Mouse (Mus musculus) liver, embryonic 13.5 days (tissue): ENCODE results near the gene Nlrp1b. TPM values are rescaled to one million over a fixed set of nuclear protein-coding genes. Genes with fewer than 3 reads are reported as not detected.

Experiments used
- ATAC-seq: fragments of 200-750 bp; cut with Nextera tagmentation; 2 replicates; pipeline ENCODE4 v1.8.0; 2017; ENCODE audit warnings: low read depth, mild to moderate bottlenecking, moderate number of reproducible peaks, moderate library complexity
- DNase-seq: peaks from one replicate; pipeline ENCODE4 v3.0.0; 2022
- H3K27ac ChIP-seq: fragments of 300-500 bp; sonication (generic); 2 replicates; pipeline ENCODE4 v1.5.1; 2015; ENCODE audit warnings: moderate library complexity, mild to moderate bottlenecking, inconsistent platforms
- H3K27me3 ChIP-seq: fragments of 300-500 bp; sonication (generic); 2 replicates; pipeline ENCODE4 v1.6.1; 2015; ENCODE audit warnings: mild to moderate bottlenecking, inconsistent platforms
- H3K36me3 ChIP-seq: fragments of 300-500 bp; sonication (generic); 2 replicates; pipeline ENCODE4 v1.6.1; 2015; ENCODE audit warnings: mild to moderate bottlenecking, inconsistent platforms
- H3K4me1 ChIP-seq: fragments of 300-500 bp; sonication (generic); replicated peaks from 2 replicates; pipeline ENCODE4 v1.6.1; 2015; ENCODE audit warnings: inconsistent platforms
- H3K4me2 ChIP-seq: fragments of 300-500 bp; sonication (generic); 2 replicates; pipeline ENCODE4 v1.6.1; 2015; ENCODE audit warnings: inconsistent platforms, mild to moderate bottlenecking, moderate library complexity
- H3K4me3 ChIP-seq: fragments of 300-500 bp; sonication (generic); replicated peaks from 2 replicates; pipeline ENCODE4 v1.5.1; 2015; ENCODE audit warnings: mild to moderate bottlenecking, inconsistent platforms
- H3K9ac ChIP-seq: fragments of 300-500 bp; sonication (generic); 2 replicates; pipeline ENCODE4 v1.6.1; 2015; ENCODE audit warnings: mild to moderate bottlenecking, inconsistent platforms
- H3K9me3 ChIP-seq: fragments of 300-500 bp; sonication (generic); replicated peaks from 2 replicates; pipeline ENCODE4 v1.6.1; 2016; ENCODE audit warnings: inconsistent platforms
- WGBS: fragments of 180-500 bp; shearing (Covaris S2); methylation state at CpG from one replicate; pipeline ENCODE4 v1.1.7; 2015; ENCODE audit not compliant: insufficient replicate concordance; 5-methylcytosine and 5-hydroxymethylcytosine counted together
- polyA plus RNA-seq: library from polyadenylated mRNA; unstranded; fragments of >200 nt; fragmentation: Nextera tagmentation; extraction: Ambion mirVana; gene quantifications from 2 replicates; pipeline ENCODE4 v1.2.1, GENCODE M21; 2015

Nlrp1b gene
- polyA plus RNA-seq, 1 experiment from 2014 or later, result not detected

GRCm38 (mm10) chr11:71142031-71142430, 88.5 kb downstream of the Nlrp1b start:
- H3K4me1 ChIP-seq, result no peaks in the 10 kb centered on the region
- H3K4me2 ChIP-seq, result no peak overlapping the region
- ATAC-seq, result no peak
- 52% methylated on average over 1 of the region's 1 CpGs for WGBS
- no peaks in the 10 kb centered on the region for H3K36me3 ChIP-seq
- H3K4me3 ChIP-seq, result no peak overlapping the region
- H3K27me3 ChIP-seq, result no peaks in the 10 kb centered on the region
- no peaks in the 10 kb centered on the region for H3K9me3 ChIP-seq
- no peak overlapping the region for H3K27ac ChIP-seq
- no peak for DNase-seq
- H3K9ac ChIP-seq, result no peak overlapping the region

- H3K27me3 ChIP-seq, result no peaks in the 10 kb centered on the region
- H3K9ac ChIP-seq, result no peak overlapping the region
- no peaks in the 10 kb centered on the region for H3K4me1 ChIP-seq
- no peak overlapping the region for H3K27ac ChIP-seq
- no peaks in the 10 kb centered on the region for H3K36me3 ChIP-seq
- no peak overlapping the region for H3K4me2 ChIP-seq
- no peak overlapping the region for H3K4me3 ChIP-seq
- H3K9me3 ChIP-seq, result no peaks in the 10 kb centered on the region
- ATAC-seq (no peak), DNase-seq (no peak)
- WGBS, result 55% methylated on average over 2 of the region's 2 CpGs
Measured at GRCm38 (mm10) chr11:71107128-71107527, 123.4 kb downstream of the Nlrp1b start.

- no peaks in the 10 kb centered on the region for H3K27me3 ChIP-seq
- ATAC-seq, result no peak
- no peak overlapping the region for H3K4me2 ChIP-seq
Measured at GRCm38 (mm10) chr11:71106261-71107021, 124.1 kb downstream of the Nlrp1b start.

GRCm38 (mm10) chr11:71103931-71104330, 126.6 kb downstream of the Nlrp1b start:
- Histone ChIP-seq H3K36me3 (no peaks in the 10 kb centered on the region), H3K27ac (no peak overlapping the region), H3K9ac (no peak overlapping the region), H3K27me3 (no peaks in the 10 kb centered on the region), H3K4me1 (no peaks in the 10 kb centered on the region), H3K4me2 (no peak overlapping the region), H3K9me3 (no peaks in the 10 kb centered on the region), H3K4me3 (no peak overlapping the region)
- no peak for DNase-seq
- no peak for ATAC-seq

More at GRCm38 (mm10) chr11:71106261-71107021, 124.1 kb downstream of the Nlrp1b start:
- H3K9me3 ChIP-seq, result no peaks in the 10 kb centered on the region
- no peak for DNase-seq
- no peak overlapping the region for H3K4me3 ChIP-seq
- H3K9ac ChIP-seq, result no peak overlapping the region
- no peaks in the 10 kb centered on the region for H3K36me3 ChIP-seq
- H3K4me1 ChIP-seq, result no peaks in the 10 kb centered on the region
- H3K27ac ChIP-seq, result no peak overlapping the region

Other genes starting within 250 kb of the Nlrp1b start
- 321 and 342 TPM in 2 replicates for gene C1qbp, start 247.7 kb downstream of the Nlrp1b start, polyA plus RNA-seq
- 7.5 and 10.2 TPM in 2 replicates for gene Dhx33, start 226.3 kb downstream of the Nlrp1b start, polyA plus RNA-seq
- 22.6 and 25.4 TPM in 2 replicates for gene Mis12, start 211.1 kb downstream of the Nlrp1b start, polyA plus RNA-seq
- gene Derl2, start 210.9 kb downstream of the Nlrp1b start, polyA plus RNA-seq, result 36.8 and 50.0 TPM in 2 replicates
- gene 6330403K07Rik, start 197.2 kb downstream of the Nlrp1b start, polyA plus RNA-seq, result 5.0 and 6.3 TPM in 2 replicates
- gene Nlrp1a, start 86.0 kb downstream of the Nlrp1b start, polyA plus RNA-seq, result 0.10 and 0.12 TPM in 2 replicates